Mouse (Mus musculus): ENCODE results near the gene Tmem208. TPM values are rescaled to one million over a fixed set of nuclear protein-coding genes. Genes with fewer than 3 reads are reported as not detected.

Tmem208 gene
- total and polyA plus RNA-seq, 3 experiments = 76.2 to 133 (median 88.1) TPM

DNA sequence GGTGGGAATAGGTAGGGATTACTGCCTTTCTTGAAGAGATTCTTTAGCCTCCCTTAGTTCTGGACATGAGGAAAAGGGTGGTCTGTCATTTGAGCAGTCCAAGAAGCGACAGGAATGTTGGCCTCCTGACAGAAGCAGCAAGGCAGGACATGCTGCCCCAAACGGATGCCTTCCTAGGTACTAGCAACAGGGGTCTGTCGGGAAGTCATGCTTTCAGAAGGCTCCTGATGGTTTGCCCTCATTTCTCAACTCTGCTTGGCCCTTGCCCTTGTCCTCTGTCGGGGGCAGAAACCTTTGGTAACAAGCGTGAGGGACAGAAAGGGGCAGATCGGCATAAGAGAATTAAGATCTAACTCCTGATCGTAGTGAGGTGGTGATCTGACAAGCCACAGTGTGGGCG lies 16.0 kb upstream of the Tmem208 start:
- Histone ChIP-seq H3K4me2 (ENCODE audit: insufficient read depth, low read depth, poor library complexity, severe bottlenecking) (no peak overlapping the region), H3K9me3 (replicated peaks; ENCODE audit: low read length) (peaks cover 2% of the 10 kb centered on the region), H3K36me3 (replicated peaks in 1 of 2; ENCODE audit: control insufficient read depth in 1 of 2, insufficient read depth in 1 of 2, low read length in 1 of 2) (peaks cover 90 to 99% of the 10 kb centered on the region in 2 experiments), H3K27me3 (replicated peaks) (no peaks in the 10 kb centered on the region), H3K9ac (ENCODE audit: insufficient read depth, low read depth) (no peak overlapping the region), H3K4me3 (replicated peaks in 1 of 3; ENCODE audit: low read depth in 2 of 3, low read length in 2 of 3, poor library complexity in 1 of 3) (no peak overlapping the region), H3K27ac (ENCODE audit: insufficient read depth, low read depth) (no peak overlapping the region), H3K79me2 (replicated peaks; ENCODE audit: control insufficient read depth, extremely low read depth, insufficient read depth, poor library complexity, severe bottlenecking) (no peaks in the 10 kb centered on the region), H3K4me1 (ENCODE audit: control insufficient read depth in 1 of 2, insufficient read depth in 2 of 2) (peaks cover 0 to 17% of the 10 kb centered on the region in 2 experiments; a peak in 2 of 4 replicates)
- TF ChIP-seq JUND (conservative IDR thresholded peaks at IDR 0.05; ENCODE audit: low read depth, low read length) (no peak), EP300 (IDR thresholded peaks at IDR 0.05; ENCODE audit: low read length) (no peak), NELFE (IDR thresholded peaks at IDR 0.05; ENCODE audit: low read depth, low read length) (no peak), ZNF384 (IDR thresholded peaks at IDR 0.05; ENCODE audit: low read depth, low read length) (no peak), JUN (IDR thresholded peaks at IDR 0.05; ENCODE audit: insufficient read depth, low read depth, low read length) (no peak), POLR2AphosphoS2 (IDR thresholded peaks at IDR 0.05; ENCODE audit: low read depth, low read length) (no peak), MAX (IDR thresholded peaks at IDR 0.05; ENCODE audit: low read length) (no peak), POLR2A (IDR thresholded peaks at IDR 0.05; ENCODE audit: low read depth, low read length) (no peak), ZMIZ1 (IDR thresholded peaks at IDR 0.05; ENCODE audit: low read depth, low read length) (no peak), ZKSCAN1 (IDR thresholded peaks at IDR 0.05; ENCODE audit: borderline replicate concordance, low read depth, low read length) (no peak), IRF4 (IDR thresholded peaks at IDR 0.05; ENCODE audit: low read depth, low read length) (no peak), CHD1 (IDR thresholded peaks at IDR 0.05; ENCODE audit: low read depth, low read length) (no peak), ELF1 (IDR thresholded peaks at IDR 0.05; ENCODE audit: low read depth, low read length) (no peak), E2F4 (IDR thresholded peaks at IDR 0.05; ENCODE audit: insufficient replicate concordance, low read depth, low read length) (no peak), RCOR1 (conservative IDR thresholded peaks at IDR 0.05; ENCODE audit: low read depth, low read length) (no peak), MYC (IDR thresholded peaks at IDR 0.05; ENCODE audit: low read depth, low read length) (no peak), RAD21 (IDR thresholded peaks at IDR 0.05; ENCODE audit: low read depth, low read length) (no peak), ZC3H11A (IDR thresholded peaks at IDR 0.05; ENCODE audit: low read depth, low read length) (no peak), PAX5 (IDR thresholded peaks at IDR 0.05; ENCODE audit: low read length) (no peak), SIN3A (IDR thresholded peaks at IDR 0.05; ENCODE audit: low read length) (no peak)
- dilution Hi-C loops (cut with MboI; ENCODE audit: extremely low pct_ligation_motif_present, extremely low pct_unique_long_range_greater_than_20kb, low sequenced_read_pairs) (no loop called here), in situ Hi-C loops (cut with MboI; ENCODE audit: low pct_ligation_motif_present, low pct_unique_long_range_greater_than_20kb, low sequenced_read_pairs) (no loop called here)
- DNase-seq (ENCODE audit: extremely low read depth) = no peak

DNA sequence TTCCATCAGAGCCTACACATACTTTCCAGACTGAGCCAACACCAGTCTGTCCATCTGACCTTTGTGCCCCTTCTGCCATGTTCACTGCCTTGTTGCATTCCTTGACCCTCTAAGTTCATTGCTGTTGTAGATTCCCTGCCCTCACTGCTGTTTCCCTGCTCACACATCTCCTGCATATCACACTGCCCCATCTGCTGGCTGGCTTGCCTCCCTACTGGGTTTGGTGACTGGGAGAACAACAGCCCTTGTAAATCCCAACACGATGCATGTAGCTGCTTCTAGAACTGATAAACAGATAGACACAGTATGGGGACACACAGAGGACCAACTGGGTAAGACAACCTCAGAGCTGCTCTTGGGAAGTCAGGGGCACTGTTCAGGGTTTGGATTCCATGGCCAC lies 14.4 kb upstream of the Tmem208 start:
- in situ Hi-C loops (cut with MboI; ENCODE audit: low pct_ligation_motif_present, low pct_unique_long_range_greater_than_20kb, low sequenced_read_pairs) = no loop called here
- dilution Hi-C loops (cut with MboI; ENCODE audit: extremely low pct_ligation_motif_present, extremely low pct_unique_long_range_greater_than_20kb, low sequenced_read_pairs) = no loop called here
- Histone ChIP-seq H3K9me3 (replicated peaks; ENCODE audit: low read length) (peaks cover 2% of the 10 kb centered on the region), H3K4me1 (ENCODE audit: control insufficient read depth in 1 of 2, insufficient read depth in 2 of 2) (peaks cover 0 to 2% of the 10 kb centered on the region in 2 experiments; a peak in 2 of 4 replicates), H3K4me3 (replicated peaks in 1 of 3; ENCODE audit: low read depth in 2 of 3, low read length in 2 of 3, poor library complexity in 1 of 3) (no peak overlapping the region), H3K79me2 (replicated peaks; ENCODE audit: control insufficient read depth, extremely low read depth, insufficient read depth, poor library complexity, severe bottlenecking) (no peaks in the 10 kb centered on the region), H3K4me2 (ENCODE audit: insufficient read depth, low read depth, poor library complexity, severe bottlenecking) (no peak overlapping the region), H3K9ac (ENCODE audit: insufficient read depth, low read depth) (no peak overlapping the region), H3K27ac (ENCODE audit: insufficient read depth, low read depth) (no peak overlapping the region), H3K36me3 (replicated peaks in 1 of 2; ENCODE audit: control insufficient read depth in 1 of 2, insufficient read depth in 1 of 2, low read length in 1 of 2) (peaks cover 89 to 99% of the 10 kb centered on the region in 2 experiments), H3K27me3 (replicated peaks) (no peaks in the 10 kb centered on the region)
- DNase-seq (ENCODE audit: extremely low read depth) = no peak
- TF ChIP-seq JUN (IDR thresholded peaks at IDR 0.05; ENCODE audit: insufficient read depth, low read depth, low read length) = no peak
- no peak for TF ChIP-seq E2F4 (IDR thresholded peaks at IDR 0.05; ENCODE audit: insufficient replicate concordance, low read depth, low read length)
- no peak for TF ChIP-seq JUND (conservative IDR thresholded peaks at IDR 0.05; ENCODE audit: low read depth, low read length)
- TF ChIP-seq POLR2AphosphoS2 (IDR thresholded peaks at IDR 0.05; ENCODE audit: low read depth, low read length) = no peak
- no peak; a peak in 1 of 4 replicates for TF ChIP-seq CTCF (conservative IDR thresholded peaks at IDR 0.05 in 1 of 2, IDR thresholded peaks at IDR 0.05 in 1 of 2; ENCODE audit: low read depth in 2 of 2, low read length in 2 of 2)
- no peak for TF ChIP-seq BHLHE40 (IDR thresholded peaks at IDR 0.05; ENCODE audit: low read depth, low read length)
- no peak for TF ChIP-seq KAT2A (IDR thresholded peaks at IDR 0.05; ENCODE audit: insufficient replicate concordance, low read length)
- no peak for TF ChIP-seq MAX (IDR thresholded peaks at IDR 0.05; ENCODE audit: low read length)
- TF ChIP-seq IRF4 (IDR thresholded peaks at IDR 0.05; ENCODE audit: low read depth, low read length) = no peak
